Mouse (Mus musculus): ENCODE measurements around the gene Nfia. TPM values are rescaled to one million over a fixed set of nuclear protein-coding genes. Genes with fewer than 3 reads are reported as not detected.

Nfia gene
- polyA plus RNA-seq, 1 experiment, result 56.8 TPM

- DNase-seq (ENCODE audit: low read depth), result no peak
Measured at GRCm38 (mm10) chr4:97839406-97840101, 67.0 kb downstream of the Nfia start.

GRCm38 (mm10) chr4:97840227-97841062, 67.9 kb downstream of the Nfia start:
- no peak for DNase-seq (ENCODE audit: low read depth)

GRCm38 (mm10) chr4:97841063-97841595, 68.6 kb downstream of the Nfia start:
- DNase-seq (ENCODE audit: low read depth), result no peak

GRCm38 (mm10) chr4:97841745-97842144, 69.2 kb downstream of the Nfia start:
- DNase-seq (ENCODE audit: low read depth), result no peak

- no peak for DNase-seq (ENCODE audit: low read depth)
Measured at GRCm38 (mm10) chr4:97843981-97844690, 71.6 kb downstream of the Nfia start.

- DNase-seq (ENCODE audit: low read depth), result no peak
Measured at GRCm38 (mm10) chr4:97844899-97845298, 72.4 kb downstream of the Nfia start.

GRCm38 (mm10) chr4:97847653-97848052, 75.1 kb downstream of the Nfia start:
- DNase-seq (ENCODE audit: low read depth), result no peak

- DNase-seq (ENCODE audit: low read depth), result no peak
Measured at GRCm38 (mm10) chr4:97850991-97851390, 78.5 kb downstream of the Nfia start.

GRCm38 (mm10) chr4:97851698-97852097, 79.2 kb downstream of the Nfia start:
- no peak for DNase-seq (ENCODE audit: low read depth)

- DNase-seq (ENCODE audit: low read depth), result no peak
Measured at GRCm38 (mm10) chr4:97852626-97853025, 80.1 kb downstream of the Nfia start.

- DNase-seq (ENCODE audit: low read depth), result no peak
Measured at GRCm38 (mm10) chr4:97854779-97855178, 82.2 kb downstream of the Nfia start.

- DNase-seq (ENCODE audit: low read depth), result peak; percentile 96
Measured at GRCm38 (mm10) chr4:97855712-97856420, 83.3 kb downstream of the Nfia start.

- DNase-seq (ENCODE audit: low read depth), result peak; percentile 81
Measured at GRCm38 (mm10) chr4:97857549-97857948, 85.0 kb downstream of the Nfia start.

- DNase-seq (ENCODE audit: low read depth), result peak; percentile 61
Measured at GRCm38 (mm10) chr4:97859431-97859830, 86.9 kb downstream of the Nfia start.

- no peak for DNase-seq (ENCODE audit: low read depth)
Measured at GRCm38 (mm10) chr4:97860376-97860775, 87.8 kb downstream of the Nfia start.

GRCm38 (mm10) chr4:97860791-97861344, 88.3 kb downstream of the Nfia start:
- DNase-seq (ENCODE audit: low read depth), result no peak

GRCm38 (mm10) chr4:97862379-97862778, 89.8 kb downstream of the Nfia start:
- DNase-seq (ENCODE audit: low read depth), result no peak

- DNase-seq (ENCODE audit: low read depth), result no peak
Measured at GRCm38 (mm10) chr4:97864276-97864675, 91.7 kb downstream of the Nfia start.

GRCm38 (mm10) chr4:97865410-97865953, 92.9 kb downstream of the Nfia start:
- no peak for DNase-seq (ENCODE audit: low read depth)

- no peak for DNase-seq (ENCODE audit: low read depth)
Measured at GRCm38 (mm10) chr4:97866463-97866862, 93.9 kb downstream of the Nfia start.

Measured in gonadal fat pad, adult 2 months (tissue).